Mouse (Mus musculus): Measurements from ENCODE around the gene Cntnap5a. TPM values are rescaled to one million over a fixed set of nuclear protein-coding genes. Genes with fewer than 3 reads are reported as not detected.

Gene Cntnap5a
- total and polyA plus RNA-seq, 3 experiments: not detected

- Histone ChIP-seq H3K4me2 (ENCODE audit: insufficient read depth, low read depth, poor library complexity, severe bottlenecking) (no peak overlapping the region), H3K79me2 (replicated peaks; ENCODE audit: control insufficient read depth, extremely low read depth, insufficient read depth, poor library complexity, severe bottlenecking) (no peaks in the 10 kb centered on the region), H3K9me3 (replicated peaks; ENCODE audit: low read length) (peaks cover 29% of the 10 kb centered on the region)
These were observed 422.6 kb downstream of the Cntnap5a start for GRCm38 (mm10) chr1:116107010-116107723.

GRCm38 (mm10) chr1:116107724-116108058, 423.1 kb downstream of the Cntnap5a start:
- in situ Hi-C loops (cut with MboI; ENCODE audit: low pct_ligation_motif_present, low pct_unique_long_range_greater_than_20kb, low sequenced_read_pairs): no loop called here
- H3K9me3 ChIP-seq (replicated peaks; ENCODE audit: low read length): peaks cover 30% of the 10 kb centered on the region
- H3K27ac ChIP-seq (ENCODE audit: insufficient read depth, low read depth): no peak overlapping the region
- H3K4me1 ChIP-seq (ENCODE audit: control insufficient read depth in 1 of 2, insufficient read depth in 2 of 2): no peaks in the 10 kb centered on the region
- TF ChIP-seq EP300 (IDR thresholded peaks at IDR 0.05; ENCODE audit: low read length) (no peak), UBTF (IDR thresholded peaks at IDR 0.05; ENCODE audit: low read depth, low read length) (no peak), USF2 (conservative IDR thresholded peaks at IDR 0.05; ENCODE audit: low read depth, low read length) (no peak), ZC3H11A (IDR thresholded peaks at IDR 0.05; ENCODE audit: low read depth, low read length) (no peak), JUN (IDR thresholded peaks at IDR 0.05; ENCODE audit: insufficient read depth, low read depth, low read length) (no peak), HCFC1 (IDR thresholded peaks at IDR 0.05; ENCODE audit: low read depth, low read length) (no peak), USF1 (IDR thresholded peaks at IDR 0.05; ENCODE audit: low read depth, low read length) (no peak), RAD21 (IDR thresholded peaks at IDR 0.05; ENCODE audit: low read depth, low read length) (no peak), POLR2AphosphoS2 (IDR thresholded peaks at IDR 0.05; ENCODE audit: low read depth, low read length) (no peak), ETS1 (conservative IDR thresholded peaks at IDR 0.05; ENCODE audit: low read depth, low read length) (no peak), ZMIZ1 (IDR thresholded peaks at IDR 0.05; ENCODE audit: low read depth, low read length) (no peak), MAZ (IDR thresholded peaks at IDR 0.05; ENCODE audit: low read depth, low read length) (no peak), NELFE (IDR thresholded peaks at IDR 0.05; ENCODE audit: low read depth, low read length) (no peak), CHD2 (IDR thresholded peaks at IDR 0.05; ENCODE audit: low read length) (no peak)
- no peak overlapping the region for H3K9ac ChIP-seq (ENCODE audit: insufficient read depth, low read depth)
- dilution Hi-C loops (cut with MboI; ENCODE audit: extremely low pct_ligation_motif_present, extremely low pct_unique_long_range_greater_than_20kb, low sequenced_read_pairs): no loop called here
- H3K27me3 ChIP-seq (replicated peaks): no peaks in the 10 kb centered on the region
- no peak overlapping the region for H3K4me3 ChIP-seq (replicated peaks in 1 of 3; ENCODE audit: low read depth in 2 of 3, low read length in 2 of 3, poor library complexity in 1 of 3)
- no peak overlapping the region for H3K4me2 ChIP-seq (ENCODE audit: insufficient read depth, low read depth, poor library complexity, severe bottlenecking)
- DNase-seq (ENCODE audit: extremely low read depth): no peak
- H3K36me3 ChIP-seq (replicated peaks in 1 of 2; ENCODE audit: control insufficient read depth in 1 of 2, insufficient read depth in 1 of 2, low read length in 1 of 2): no peaks in the 10 kb centered on the region
- no peaks in the 10 kb centered on the region for H3K79me2 ChIP-seq (replicated peaks; ENCODE audit: control insufficient read depth, extremely low read depth, insufficient read depth, poor library complexity, severe bottlenecking)

More at GRCm38 (mm10) chr1:116107010-116107723, 422.6 kb downstream of the Cntnap5a start:
- H3K4me1 ChIP-seq (ENCODE audit: control insufficient read depth in 1 of 2, insufficient read depth in 2 of 2): no peaks in the 10 kb centered on the region
- no peak for TF ChIP-seq RAD21 (IDR thresholded peaks at IDR 0.05; ENCODE audit: low read depth, low read length)
- TF ChIP-seq KAT2A (IDR thresholded peaks at IDR 0.05; ENCODE audit: insufficient replicate concordance, low read length): no peak
- no peak for TF ChIP-seq JUN (IDR thresholded peaks at IDR 0.05; ENCODE audit: insufficient read depth, low read depth, low read length)
- TF ChIP-seq ETS1 (conservative IDR thresholded peaks at IDR 0.05; ENCODE audit: low read depth, low read length): no peak
- TF ChIP-seq TCF12 (IDR thresholded peaks at IDR 0.05; ENCODE audit: low read depth, low read length): no peak
- in situ Hi-C loops (cut with MboI; ENCODE audit: low pct_ligation_motif_present, low pct_unique_long_range_greater_than_20kb, low sequenced_read_pairs) (no loop called here), dilution Hi-C loops (cut with MboI; ENCODE audit: extremely low pct_ligation_motif_present, extremely low pct_unique_long_range_greater_than_20kb, low sequenced_read_pairs) (no loop called here)
- no peak overlapping the region for H3K27ac ChIP-seq (ENCODE audit: insufficient read depth, low read depth)
- no peak overlapping the region for H3K9ac ChIP-seq (ENCODE audit: insufficient read depth, low read depth)
- DNase-seq (ENCODE audit: extremely low read depth): no peak
- no peak overlapping the region for H3K4me3 ChIP-seq (replicated peaks in 1 of 3; ENCODE audit: low read depth in 2 of 3, low read length in 2 of 3, poor library complexity in 1 of 3)
- no peaks in the 10 kb centered on the region for H3K36me3 ChIP-seq (replicated peaks in 1 of 2; ENCODE audit: control insufficient read depth in 1 of 2, insufficient read depth in 1 of 2, low read length in 1 of 2)
- no peaks in the 10 kb centered on the region for H3K27me3 ChIP-seq (replicated peaks)
